Mouse (Mus musculus): ENCODE data around the gene Chd2.

DNA sequence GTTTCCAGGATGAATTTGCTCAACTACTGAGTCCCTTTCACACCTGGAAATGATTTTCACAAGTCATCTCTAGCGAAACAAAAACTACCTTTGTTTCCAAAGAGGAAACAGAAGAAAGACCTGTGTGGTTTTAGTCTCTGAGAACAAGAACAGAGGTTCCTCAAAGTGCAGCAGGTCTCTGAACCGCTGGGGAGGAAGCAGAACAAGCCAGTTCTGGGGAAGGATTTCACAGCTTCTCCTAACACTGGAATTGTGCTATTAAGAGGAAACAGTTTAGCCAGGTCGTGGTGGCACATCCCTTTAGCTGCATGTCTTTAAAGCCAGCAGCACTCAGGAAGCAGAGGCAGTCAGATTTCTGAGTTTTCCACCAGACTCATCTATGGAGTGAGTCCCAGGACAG is 30.9 kb upstream of the Chd2 start:
- no peak for TF ChIP-seq CTCF (IDR thresholded peaks at IDR 0.05; ENCODE audit: control insufficient read depth, insufficient read depth, low read length)
- no peak for TF ChIP-seq POLR2A (IDR thresholded peaks at IDR 0.05; ENCODE audit: borderline replicate concordance, control insufficient read depth, low read depth, low read length)
